Mouse (Mus musculus) left cerebral cortex, adult 8-10 months (tissue): ENCODE data around the gene Nrxn3. TPM values are rescaled to one million over a fixed set of nuclear protein-coding genes. Genes with fewer than 3 reads are reported as not detected.

Source experiments
- DNase-seq, 2 experiments: peaks; one replicate each; pipeline ENCODE4 v3.0.0; 2022; ENCODE audit warnings: low spot score in 2 of 2
- total RNA-seq, 4 experiments: library from RNA; stranded (reverse); gene quantifications; 2 replicates each; pipeline ENCODE4 v1.2.4; 2022

Nrxn3 gene
- total RNA-seq, 4 experiments from 2014 or later: 226 to 258 (median 238) TPM

- DNase-seq: no peak
Measured at GRCm38 (mm10) chr12:89041429-89042107, 318.9 kb downstream of the Nrxn3 start.

GRCm38 (mm10) chr12:89049279-89049678 lies 326.6 kb downstream of the Nrxn3 start:
- DNase-seq: no peak

- no peak for DNase-seq
Measured at GRCm38 (mm10) chr12:89049686-89050085, 327.0 kb downstream of the Nrxn3 start.

- DNase-seq: no peak
Measured at GRCm38 (mm10) chr12:89072436-89072835, 349.8 kb downstream of the Nrxn3 start.

GRCm38 (mm10) chr12:89073167-89073743 lies 350.6 kb downstream of the Nrxn3 start:
- no peak for DNase-seq

GRCm38 (mm10) chr12:89074551-89075295 lies 352.0 kb downstream of the Nrxn3 start:
- peak in 1 of 2 experiments; percentile 52 for DNase-seq

- peak in 1 of 2 experiments; percentile 82 for DNase-seq
Measured at GRCm38 (mm10) chr12:89093806-89094479, 371.3 kb downstream of the Nrxn3 start.

- DNase-seq: no peak
Measured at GRCm38 (mm10) chr12:89097561-89097960, 374.9 kb downstream of the Nrxn3 start.

- DNase-seq: peak; percentile 59 to 71
Measured at GRCm38 (mm10) chr12:89106029-89106733, 383.5 kb downstream of the Nrxn3 start.

GRCm38 (mm10) chr12:89106881-89107584 lies 384.4 kb downstream of the Nrxn3 start:
- DNase-seq: no peak

- no peak for DNase-seq
Measured at GRCm38 (mm10) chr12:89109779-89110335, 387.2 kb downstream of the Nrxn3 start.

- no peak for DNase-seq
Measured at GRCm38 (mm10) chr12:89128602-89129001, 405.9 kb downstream of the Nrxn3 start.

GRCm38 (mm10) chr12:89129139-89129907 lies 406.6 kb downstream of the Nrxn3 start:
- DNase-seq: peak; percentile 40 to 91

GRCm38 (mm10) chr12:89134333-89134732 lies 411.7 kb downstream of the Nrxn3 start:
- DNase-seq: no peak

GRCm38 (mm10) chr12:89134774-89135307 lies 412.2 kb downstream of the Nrxn3 start:
- no peak for DNase-seq

GRCm38 (mm10) chr12:89148974-89149411 lies 426.3 kb downstream of the Nrxn3 start:
- DNase-seq: no peak

- no peak for DNase-seq
Measured at GRCm38 (mm10) chr12:89149455-89149854, 426.8 kb downstream of the Nrxn3 start.

GRCm38 (mm10) chr12:89156086-89156757 lies 433.5 kb downstream of the Nrxn3 start:
- DNase-seq: no peak
